Mouse (Mus musculus) embryonic facial prominence, embryonic 10.5 days (tissue): ENCODE measurements around the gene Surf1. TPM values are rescaled to one million over a fixed set of nuclear protein-coding genes. Genes with fewer than 3 reads are reported as not detected.

Source experiments
- DNase-seq: peaks from one replicate; pipeline ENCODE4 v3.0.0-alpha.2; 2017; ENCODE audit warnings: low spot score
- H3K27ac ChIP-seq: fragments of 300-500 bp; sonication (generic); replicated peaks from 2 replicates; pipeline ENCODE4 v1.5.1; 2016; ENCODE audit warnings: mild to moderate bottlenecking
- H3K27me3 ChIP-seq: fragments of 300-500 bp; sonication (generic); replicated peaks from 2 replicates; pipeline ENCODE4 v1.6.1; 2016; ENCODE audit warnings: low read depth, mild to moderate bottlenecking; ENCODE audit not compliant: poor library complexity, severe bottlenecking
- H3K36me3 ChIP-seq: fragments of 300-500 bp; sonication (generic); replicated peaks from 2 replicates; pipeline ENCODE4 v1.6.1; 2016; ENCODE audit warnings: mild to moderate bottlenecking, moderate library complexity
- H3K4me1 ChIP-seq: fragments of 300-500 bp; sonication (generic); 2 replicates; pipeline ENCODE4 v1.6.1; 2016
- H3K4me3 ChIP-seq: fragments of 300-500 bp; sonication (generic); 2 replicates; pipeline ENCODE4 v1.5.1; 2016; ENCODE audit warnings: mild to moderate bottlenecking, moderate library complexity
- H3K9me3 ChIP-seq: fragments of 300-500 bp; sonication (generic); 2 replicates; pipeline ENCODE4 v1.6.1; 2016; ENCODE audit warnings: mild to moderate bottlenecking
- WGBS: fragments of 180-500 bp; shearing (Covaris S2); methylation state at CpG from one replicate; pipeline ENCODE4 v1.1.7; 2016; 5-methylcytosine and 5-hydroxymethylcytosine counted together
- polyA plus RNA-seq: library from polyadenylated mRNA; unstranded; fragments of >200 nt; fragmentation: Nextera tagmentation; extraction: Ambion mirVana; gene quantifications from 2 replicates; pipeline ENCODE4 v1.2.1, GENCODE M21; 2016

Gene Surf1
- polyA plus RNA-seq, 1 experiment from 2014 or later: 48.6 TPM

DNA sequence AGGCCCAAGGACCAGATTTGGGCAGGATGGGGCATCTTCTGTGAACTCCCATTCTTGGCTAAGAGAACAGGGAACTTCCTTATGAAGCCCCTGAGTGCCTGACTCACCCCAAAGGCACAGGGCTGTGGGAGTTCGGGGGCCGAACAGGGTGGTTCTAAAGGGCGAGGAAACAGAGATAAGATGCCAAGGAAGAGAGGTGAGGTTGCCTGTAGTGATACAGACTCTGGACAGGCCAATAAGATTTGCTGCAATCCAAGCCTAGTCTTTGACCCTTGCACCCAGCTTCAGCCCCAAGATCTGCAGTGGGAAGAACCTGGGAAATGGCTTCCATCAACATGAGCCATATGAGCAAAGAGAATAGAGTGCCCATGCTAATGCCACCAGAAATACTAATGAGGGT is 26.9 kb upstream of the Surf1 start:
- Histone ChIP-seq H3K4me1 (no peaks in the 10 kb centered on the region), H3K4me3 (no peak overlapping the region), H3K36me3 (peaks cover 16% of the 10 kb centered on the region; the same call in 1 of the 2 replicates), H3K9me3 (no peaks in the 10 kb centered on the region), H3K27ac (no peak overlapping the region), H3K27me3 (no peaks in the 10 kb centered on the region)
- no peak for DNase-seq
- whole genome bisulfite sequencing: 82% methylated on average over 3 of the region's 3 CpGs

DNA sequence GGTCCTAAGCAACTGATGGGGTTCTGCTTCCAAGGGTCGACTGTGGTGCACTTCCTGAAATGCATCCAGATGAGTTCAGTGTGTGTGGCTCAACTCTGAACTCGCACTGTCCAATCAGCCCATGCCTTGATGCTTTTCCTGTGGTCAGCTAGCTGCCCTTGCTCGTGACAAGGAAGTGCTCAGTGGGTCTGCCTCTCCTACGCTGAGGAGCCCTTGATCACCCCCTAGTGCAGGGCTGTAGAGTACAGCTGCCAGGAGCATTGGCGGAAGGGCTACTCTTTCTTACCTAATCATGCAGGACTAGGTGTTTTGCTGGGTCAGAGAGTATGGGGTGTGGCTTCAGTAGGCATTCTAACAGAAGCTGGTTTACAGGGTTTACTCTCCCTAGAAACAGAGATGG is 25.2 kb upstream of the Surf1 start:
- Histone ChIP-seq H3K4me3 (no peak overlapping the region), H3K4me1 (no peaks in the 10 kb centered on the region), H3K27me3 (no peaks in the 10 kb centered on the region), H3K27ac (no peak overlapping the region), H3K9me3 (no peaks in the 10 kb centered on the region), H3K36me3 (peaks cover 2% of the 10 kb centered on the region; the same call in 1 of the 2 replicates)
- WGBS: 51% methylated on average over 5 of the region's 5 CpGs
- DNase-seq: no peak

DNA sequence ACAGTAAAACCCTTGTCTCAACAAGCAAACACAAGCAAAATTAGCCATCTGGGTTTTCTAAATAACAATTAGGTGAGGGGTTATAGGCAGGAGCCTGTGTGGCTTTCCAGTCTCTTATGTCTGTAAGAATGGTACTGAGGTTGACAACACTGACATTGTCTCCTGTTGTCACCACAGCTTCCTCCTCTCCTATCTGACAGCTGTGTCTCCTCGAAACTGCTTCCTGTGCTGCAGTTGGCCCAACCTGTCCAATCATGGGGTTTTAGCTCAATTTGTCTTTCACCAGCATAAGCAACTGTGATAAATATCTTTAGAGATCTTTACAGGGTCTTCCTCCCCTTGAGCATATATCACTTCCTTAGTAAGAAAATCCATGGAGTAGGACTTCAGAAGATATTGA is 20.1 kb upstream of the Surf1 start:
- no peak for DNase-seq
- WGBS: 71% methylated on average over 1 of the region's 1 CpGs
- no peak overlapping the region for H3K4me3 ChIP-seq

DNA sequence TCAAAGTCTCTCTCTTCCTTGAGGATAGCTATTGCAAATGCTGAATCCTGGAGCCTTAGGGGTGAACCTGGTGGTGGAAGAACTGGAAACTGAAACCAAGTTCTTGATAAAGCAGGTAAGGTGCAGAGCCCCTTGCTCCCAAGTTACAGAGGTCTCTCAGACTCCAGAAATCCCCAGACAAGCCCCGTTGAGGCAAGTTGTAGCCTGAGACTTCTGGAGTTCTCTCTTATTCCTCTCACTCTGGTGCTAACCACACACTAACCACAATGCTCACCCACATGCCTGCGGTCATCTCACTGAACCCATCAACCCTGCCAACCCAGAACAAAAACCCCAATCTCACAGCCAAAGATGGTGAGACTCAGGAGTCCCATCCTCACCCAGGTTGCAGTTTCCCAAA is 19.0 kb upstream of the Surf1 start:
- Histone ChIP-seq H3K9me3 (no peaks in the 10 kb centered on the region), H3K4me3 (no peak overlapping the region), H3K27ac (no peak overlapping the region), H3K4me1 (peaks cover 31% of the 10 kb centered on the region), H3K36me3 (peaks cover 15% of the 10 kb centered on the region), H3K27me3 (no peaks in the 10 kb centered on the region)
- no peak for DNase-seq
- WGBS: 90% methylated on average over 2 of the region's 2 CpGs

More for the DNA sequence above, 20.1 kb upstream of the Surf1 start:
- H3K36me3 ChIP-seq: peaks cover 4% of the 10 kb centered on the region
- H3K27me3 ChIP-seq: no peaks in the 10 kb centered on the region
- no peak overlapping the region for H3K27ac ChIP-seq
- H3K4me1 ChIP-seq: peaks cover 21% of the 10 kb centered on the region
- no peaks in the 10 kb centered on the region for H3K9me3 ChIP-seq

DNA sequence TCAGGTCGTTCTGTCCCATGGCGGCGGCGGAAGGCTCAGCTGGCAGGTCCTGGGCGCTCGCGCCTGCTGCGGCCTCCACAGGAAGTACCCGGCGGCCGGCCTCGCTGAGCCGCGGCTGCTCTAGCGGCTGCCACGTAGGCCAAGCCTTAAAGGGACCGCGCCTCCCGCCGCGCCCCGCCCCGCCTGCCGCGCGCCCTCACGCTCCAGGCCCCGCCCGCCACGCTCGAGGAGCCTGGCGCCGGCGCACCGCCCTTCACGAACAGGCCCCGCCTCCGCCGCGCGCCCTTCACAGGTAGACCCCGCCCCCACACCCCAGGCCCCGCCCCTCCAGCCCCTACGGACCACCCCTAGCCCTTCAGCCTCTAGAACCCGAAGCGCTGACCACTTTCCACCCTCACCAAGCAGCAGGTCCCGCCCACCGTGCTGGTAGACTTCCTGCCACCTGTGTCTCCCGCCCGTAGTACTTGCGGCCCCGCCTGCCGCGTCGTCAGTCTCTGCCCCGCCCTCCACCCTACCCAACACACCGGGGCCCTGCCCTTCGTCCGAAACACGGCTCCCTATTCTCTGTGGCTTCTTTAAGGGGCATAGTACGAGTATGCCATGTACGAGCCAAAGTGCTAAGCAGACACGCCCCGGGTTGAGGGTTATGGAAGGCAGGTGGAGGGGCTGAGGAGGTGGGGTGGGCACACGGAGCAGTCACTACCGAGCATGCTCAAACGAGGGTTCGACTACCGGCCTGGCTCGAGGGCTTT is 17.1 kb upstream of the Surf1 start, which contains the start of the genes Surf4 and Stkld1:
TSS of gene Surf4 (minus strand) at position 625 of the 752 bp plus-strand sequence.
TSS of gene Stkld1 (plus strand) at position 744 of the 752 bp plus-strand sequence.
- WGBS: under 1% methylated on average over 70 of the region's 70 CpGs
- Histone ChIP-seq H3K27me3 (no peaks in the 10 kb centered on the region), H3K4me1 (peaks cover 31% of the 10 kb centered on the region)

DNA sequence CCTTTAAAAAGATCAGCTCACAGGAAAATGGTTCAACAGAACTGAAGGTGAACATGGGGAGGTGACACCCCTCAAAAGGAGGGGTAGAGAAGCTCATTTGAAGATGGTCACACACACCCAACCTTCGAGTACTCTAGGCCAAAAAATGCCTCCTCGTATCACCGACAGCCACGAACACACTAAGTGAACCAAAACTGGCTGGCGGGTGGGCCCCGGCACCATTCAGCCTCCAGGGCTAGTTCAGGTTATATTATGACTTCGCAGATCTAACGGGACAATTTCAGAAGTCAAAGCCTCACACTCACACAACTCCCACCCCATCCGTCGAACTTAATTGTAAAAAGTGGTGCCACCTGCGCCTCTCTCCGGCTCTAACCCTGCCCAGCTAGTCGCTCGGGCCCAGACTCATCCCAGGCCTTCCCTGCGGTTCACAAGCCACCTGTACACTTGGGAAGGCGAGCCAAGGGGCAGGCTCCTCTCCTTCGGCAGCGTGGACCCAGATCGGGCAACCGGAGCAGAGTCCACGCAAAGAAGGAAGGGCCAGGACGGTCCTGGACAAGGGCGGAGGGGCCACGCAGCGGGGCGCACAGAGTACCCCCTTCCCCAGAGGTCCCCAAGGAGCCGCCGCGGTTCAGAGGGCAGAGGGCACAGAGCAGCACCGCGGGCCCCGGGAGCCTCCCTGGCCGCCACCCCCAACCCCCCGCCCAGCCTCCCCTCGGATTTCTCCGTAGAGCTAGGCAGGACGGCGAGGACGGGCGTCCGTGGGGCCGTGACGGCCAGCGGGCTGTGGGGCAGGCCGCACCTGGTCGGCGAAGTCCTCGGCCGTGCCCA is 16.4 kb upstream of the Surf1 start:
- no peaks in the 10 kb centered on the region for H3K27me3 ChIP-seq
- peak overlapping the region; percentile 99 for H3K4me3 ChIP-seq
- no peak for DNase-seq
- peak overlapping the region; percentile 98 for H3K27ac ChIP-seq
- whole genome bisulfite sequencing: 3% methylated on average over 49 of the region's 49 CpGs
- H3K4me1 ChIP-seq: peaks cover 31% of the 10 kb centered on the region
- no peaks in the 10 kb centered on the region for H3K9me3 ChIP-seq
- H3K36me3 ChIP-seq: peaks cover 41% of the 10 kb centered on the region

More for the DNA sequence above, 17.1 kb upstream of the Surf1 start, which contains the start of the genes Surf4 and Stkld1:
- H3K9me3 ChIP-seq: no peaks in the 10 kb centered on the region
- peaks cover 33% of the 10 kb centered on the region for H3K36me3 ChIP-seq
- H3K27ac ChIP-seq: peak within 1 kb of the TSS; percentile 98
- peak within 1 kb of the TSS; percentile 99 for H3K4me3 ChIP-seq
- DNase-seq: peak; percentile 98

DNA sequence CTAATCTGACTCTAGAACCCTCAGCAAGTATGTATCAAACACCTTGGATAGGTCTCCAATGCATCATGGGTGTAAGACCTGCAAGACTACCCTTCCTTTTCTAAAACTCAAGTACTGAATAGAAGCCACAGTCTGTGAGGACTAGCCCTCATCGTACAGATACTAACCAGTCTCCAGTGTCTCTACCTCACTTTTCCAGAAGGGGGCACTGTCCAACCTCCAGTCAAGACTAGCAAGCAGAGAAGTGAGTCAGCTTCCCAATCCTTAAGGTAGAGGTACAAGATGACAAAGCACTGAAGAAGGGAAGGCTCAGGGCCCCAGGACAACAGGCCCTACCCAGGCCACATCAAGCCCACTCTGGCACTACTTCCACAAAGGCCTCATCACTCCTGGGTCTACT is 14.1 kb upstream of the Surf1 start:
- Histone ChIP-seq H3K4me1 (peaks cover 31% of the 10 kb centered on the region), H3K36me3 (peaks cover 64% of the 10 kb centered on the region), H3K9me3 (no peaks in the 10 kb centered on the region), H3K4me3 (peak overlapping the region; percentile 14; the same call in 1 of the 2 replicates), H3K27me3 (no peaks in the 10 kb centered on the region), H3K27ac (no peak overlapping the region)
- WGBS: 45% methylated on average over 1 of the region's 1 CpGs
- peak; percentile 56 for DNase-seq

DNA sequence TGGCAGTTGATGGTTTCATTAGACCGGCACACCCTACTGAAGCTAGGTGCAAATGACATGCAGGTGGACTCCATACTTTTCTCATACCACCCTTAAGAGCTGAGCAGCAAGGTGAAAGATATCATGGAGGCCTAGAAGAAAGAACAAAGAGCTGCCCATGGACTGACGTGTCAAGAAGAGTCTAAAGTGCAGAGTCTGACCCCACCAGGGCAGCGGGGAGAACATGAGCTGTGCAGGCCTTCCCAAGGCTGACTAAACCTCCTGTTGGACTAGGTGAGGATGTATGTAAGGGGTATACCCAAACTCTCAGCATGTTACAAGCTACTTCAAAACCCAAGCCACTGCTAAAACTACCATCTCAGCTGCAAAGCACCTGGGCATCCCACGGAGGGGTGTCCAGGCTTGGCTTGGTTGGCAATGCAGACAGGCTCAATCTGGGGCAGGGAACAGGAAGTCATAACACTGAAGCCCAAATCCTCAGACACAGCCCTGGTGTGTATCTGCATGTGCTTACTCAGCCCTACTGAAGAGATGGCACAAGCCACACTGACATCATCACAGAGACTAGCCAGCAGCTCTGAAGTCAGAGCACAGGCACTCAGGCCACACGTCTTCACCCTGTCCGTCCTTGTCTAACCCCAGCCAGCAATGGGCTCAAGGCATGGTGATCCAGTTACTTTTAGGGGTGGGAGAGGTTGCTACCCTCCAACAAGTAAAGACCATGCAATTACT is 11.6 kb upstream of the Surf1 start:
- Histone ChIP-seq H3K27ac (no peak overlapping the region), H3K4me1 (peaks cover 21% of the 10 kb centered on the region), H3K4me3 (no peak overlapping the region), H3K36me3 (peaks cover 89% of the 10 kb centered on the region), H3K27me3 (no peaks in the 10 kb centered on the region), H3K9me3 (no peaks in the 10 kb centered on the region)
- WGBS: 93% methylated on average over 6 of the region's 6 CpGs
- DNase-seq: no peak

DNA sequence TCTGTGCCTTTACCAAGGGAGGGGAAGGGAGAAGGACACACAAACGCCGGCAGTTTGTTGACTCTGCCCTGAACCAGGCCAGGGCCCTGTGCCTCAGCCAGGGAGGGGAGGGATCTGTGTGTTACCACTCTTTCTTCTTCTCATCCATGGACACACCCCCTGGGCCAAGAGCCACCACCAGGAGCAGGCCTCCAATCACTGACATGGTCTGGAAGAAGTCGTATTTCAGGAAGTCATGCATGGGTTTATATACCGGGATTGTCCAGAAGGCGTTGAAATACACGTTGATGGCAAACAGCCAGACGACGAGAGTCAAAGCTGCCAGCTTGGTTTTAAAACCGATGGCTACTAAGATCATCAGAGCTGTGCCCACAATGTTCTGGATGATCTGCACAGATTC is 5.5 kb upstream of the Surf1 start:
- DNase-seq: no peak
- H3K27me3 ChIP-seq: no peaks in the 10 kb centered on the region
- WGBS: 84% methylated on average over 9 of the region's 9 CpGs
- H3K36me3 ChIP-seq: peaks cover 97% of the 10 kb centered on the region
- no peaks in the 10 kb centered on the region for H3K9me3 ChIP-seq
- no peak overlapping the region for H3K4me3 ChIP-seq
- peaks cover 13% of the 10 kb centered on the region for H3K4me1 ChIP-seq
- no peak overlapping the region for H3K27ac ChIP-seq

DNA sequence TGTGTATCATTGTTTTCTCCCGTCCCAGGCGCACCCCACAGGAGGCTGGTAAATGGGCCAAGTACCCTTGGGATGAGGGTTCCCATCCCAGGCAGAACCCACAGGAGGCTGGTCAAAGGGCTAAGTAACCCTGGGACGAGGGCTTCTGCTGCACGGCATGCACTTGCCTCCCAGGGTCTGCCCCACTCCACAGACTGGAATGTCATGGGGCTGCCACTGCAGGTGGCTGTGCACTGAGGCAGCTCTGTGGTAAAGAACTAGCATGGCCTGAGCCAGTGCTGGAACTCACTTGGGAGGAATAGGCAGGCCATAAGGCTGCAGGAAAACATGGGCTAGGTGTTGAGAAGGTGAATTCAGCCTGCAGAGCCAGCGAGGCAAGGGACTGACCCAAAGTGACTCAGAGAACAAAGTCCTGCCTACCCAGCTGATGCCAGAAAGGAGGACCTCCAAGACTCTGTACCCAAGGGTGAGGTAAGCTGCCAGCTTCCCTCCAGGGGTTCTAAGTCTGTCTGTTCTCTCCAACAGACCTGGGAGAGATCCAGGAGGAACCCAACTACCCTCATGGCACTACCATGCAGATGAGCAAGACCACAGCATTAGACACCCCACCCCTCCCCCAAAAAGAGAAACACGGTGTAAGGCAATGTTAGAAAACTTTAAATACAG is 4.0 kb upstream of the Surf1 start:
- Histone ChIP-seq H3K4me3 (no peak overlapping the region), H3K27me3 (no peaks in the 10 kb centered on the region), H3K27ac (no peak overlapping the region), H3K4me1 (peaks cover 27% of the 10 kb centered on the region), H3K9me3 (no peaks in the 10 kb centered on the region), H3K36me3 (peaks cover 82% of the 10 kb centered on the region)
- no peak for DNase-seq
- 82% methylated on average over 6 of the region's 6 CpGs for WGBS

DNA sequence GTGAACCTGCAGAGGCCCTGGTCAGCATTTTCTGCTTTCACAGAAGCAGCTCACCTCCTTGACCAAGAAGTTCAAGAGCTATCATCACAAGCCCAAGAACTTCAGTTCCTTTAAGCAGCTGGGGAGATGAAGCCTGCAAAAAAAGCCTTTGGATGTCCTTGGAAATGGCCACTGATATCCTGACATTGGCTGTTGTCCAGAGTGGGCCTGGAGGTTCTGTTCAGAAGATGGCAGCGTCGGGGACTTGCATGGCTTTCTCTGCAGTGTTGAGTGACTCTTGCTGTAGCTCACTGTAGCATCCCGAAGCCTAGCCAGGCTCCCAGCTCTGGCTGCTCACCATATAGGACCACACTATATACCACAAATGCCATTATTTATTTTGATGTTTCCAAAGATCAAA is 3.4 kb upstream of the Surf1 start:
- Histone ChIP-seq H3K36me3 (peaks cover 76% of the 10 kb centered on the region), H3K27ac (no peak overlapping the region), H3K4me3 (no peak overlapping the region), H3K4me1 (peaks cover 32% of the 10 kb centered on the region), H3K9me3 (no peaks in the 10 kb centered on the region), H3K27me3 (no peaks in the 10 kb centered on the region)
- no peak for DNase-seq
- 90% methylated on average over 3 of the region's 3 CpGs for WGBS

DNA sequence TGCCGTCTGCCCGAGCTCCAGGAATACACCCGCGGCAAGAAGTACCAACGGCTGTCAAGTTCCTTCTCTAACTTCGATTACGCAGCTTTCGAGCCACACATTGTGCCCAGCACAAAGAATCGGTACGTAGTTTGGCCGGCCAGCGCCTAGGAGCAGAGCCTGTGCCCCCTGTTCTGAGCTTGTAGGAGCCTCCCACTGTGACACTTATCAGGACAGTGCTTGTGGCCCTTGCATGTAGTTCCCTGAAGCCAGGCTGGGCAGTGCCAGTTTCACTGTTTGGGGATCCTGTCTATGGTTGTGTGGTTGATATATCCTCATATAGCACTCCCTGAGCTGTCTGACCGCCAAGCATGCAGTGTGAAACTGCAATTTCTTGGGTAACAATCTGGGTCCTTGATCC is 408 bp upstream of the Surf1 start:
- no peak for DNase-seq
- peak overlapping the region; percentile 88 for H3K27ac ChIP-seq
- peaks cover 43% of the 10 kb centered on the region for H3K4me1 ChIP-seq
- 4% methylated on average over 13 of the region's 13 CpGs for WGBS
- H3K4me3 ChIP-seq: peak overlapping the region; percentile 80
- peaks cover 76% of the 10 kb centered on the region for H3K36me3 ChIP-seq
- no peaks in the 10 kb centered on the region for H3K9me3 ChIP-seq
- H3K27me3 ChIP-seq: no peaks in the 10 kb centered on the region
